Mouse (Mus musculus) heart, adult 8-10 months (tissue): ENCODE data around the gene Higd1c. TPM values are rescaled to one million over a fixed set of nuclear protein-coding genes. Genes with fewer than 3 reads are reported as not detected.
"Not testable (repeated sequence)": the region's sequence is repeated elsewhere in the genome, so short reads cannot be mapped to it uniquely, and the experiment has no call there.

Experiments
- DNase-seq: peaks from one replicate; pipeline ENCODE4 v3.0.0; 2022; ENCODE audit warnings: low spot score
- total RNA-seq, 4 experiments: library from RNA; stranded (reverse); gene quantifications; 2 replicates each; pipeline ENCODE4 v1.2.4; 2022

Higd1c gene
- total RNA-seq, 4 experiments from 2014 or later, result not detected

GRCm38 (mm10) chr15:100355876-100356275 lies 8.5 kb upstream of the Higd1c start:
- no peak for DNase-seq

GRCm38 (mm10) chr15:100365967-100366366 lies 1.6 kb downstream of the Higd1c start:
- not testable (repeated sequence) for DNase-seq

GRCm38 (mm10) chr15:100367119-100367518 lies 2.8 kb downstream of the Higd1c start:
- no peak for DNase-seq

- peak; percentile 44 for DNase-seq
These were observed 10.7 kb downstream of the Higd1c start for GRCm38 (mm10) chr15:100375066-100375465.

- DNase-seq, result not testable (repeated sequence)
These were observed 13.6 kb downstream of the Higd1c start for GRCm38 (mm10) chr15:100377847-100378505.

GRCm38 (mm10) chr15:100379658-100380057 lies 15.3 kb downstream of the Higd1c start:
- no peak for DNase-seq

- DNase-seq, result no peak
These were observed 15.8 kb downstream of the Higd1c start for GRCm38 (mm10) chr15:100380104-100380503.

GRCm38 (mm10) chr15:100385705-100386104 lies 21.4 kb downstream of the Higd1c start:
- DNase-seq, result no peak

GRCm38 (mm10) chr15:100387544-100388223 lies 23.3 kb downstream of the Higd1c start:
- no peak for DNase-seq

- no peak for DNase-seq
These were observed 24.0 kb downstream of the Higd1c start for GRCm38 (mm10) chr15:100388224-100388835.

GRCm38 (mm10) chr15:100388886-100389285 lies 24.5 kb downstream of the Higd1c start:
- no peak for DNase-seq

GRCm38 (mm10) chr15:100391066-100391465 lies 26.7 kb downstream of the Higd1c start:
- DNase-seq, result no peak

GRCm38 (mm10) chr15:100391599-100391998 lies 27.3 kb downstream of the Higd1c start:
- no peak for DNase-seq

- DNase-seq, result no peak
These were observed 28.7 kb downstream of the Higd1c start for GRCm38 (mm10) chr15:100393016-100393415.

- no peak for DNase-seq
These were observed 31.2 kb downstream of the Higd1c start for GRCm38 (mm10) chr15:100395561-100395960.

- DNase-seq, result no peak
These were observed 36.4 kb downstream of the Higd1c start for GRCm38 (mm10) chr15:100400592-100401250.

- DNase-seq, result no peak
These were observed 37.5 kb downstream of the Higd1c start for GRCm38 (mm10) chr15:100401811-100402210.

- DNase-seq, result no peak
These were observed 38.0 kb downstream of the Higd1c start for GRCm38 (mm10) chr15:100402347-100402746.

GRCm38 (mm10) chr15:100402798-100403197 lies 38.5 kb downstream of the Higd1c start:
- no peak for DNase-seq

- no peak for DNase-seq
These were observed 39.1 kb downstream of the Higd1c start for GRCm38 (mm10) chr15:100403318-100404000.

- no peak for DNase-seq
These were observed 41.7 kb downstream of the Higd1c start for GRCm38 (mm10) chr15:100406088-100406487.
